Mouse (Mus musculus) MEL (cell line): ENCODE results near the gene Tmem269.

Experiments used
- CHD2 ChIP-seq: IDR thresholded peaks from 2 replicates; pipeline ENCODE4 v1.6.1; 2011; ENCODE audit warnings: low read length, improper control_type of control experiment
- E2F4 ChIP-seq: IDR thresholded peaks from 2 replicates; pipeline ENCODE4 v1.6.1; 2011; ENCODE audit warnings: low read depth, low read length, improper control_type of control experiment, borderline replicate concordance
- ETS1 ChIP-seq: IDR thresholded peaks from 2 replicates; pipeline ENCODE4 v1.6.1; 2012; ENCODE audit warnings: low read depth, mild to moderate bottlenecking, inconsistent platforms, low read length, improper control_type of control experiment, moderate library complexity
- POLR2A ChIP-seq, 2 experiments: IDR thresholded peaks; 2 replicates each; pipeline ENCODE4 v1.6.1; 2011 to 2012; ENCODE audit warnings: low read length in 2 of 2, mild to moderate bottlenecking in 2 of 2, control low read depth in 1 of 2, improper control_type of control experiment in 1 of 2, low read depth in 1 of 2, moderate library complexity in 1 of 2; ENCODE audit not compliant: control insufficient read depth in 1 of 2, insufficient read depth in 1 of 2, poor library complexity in 1 of 2
- USF1 ChIP-seq: IDR thresholded peaks from 2 replicates; pipeline ENCODE4 v1.6.1; 2014; ENCODE audit warnings: low read depth, mild to moderate bottlenecking, inconsistent platforms, low read length, improper control_type of control experiment, moderate library complexity

DNA sequence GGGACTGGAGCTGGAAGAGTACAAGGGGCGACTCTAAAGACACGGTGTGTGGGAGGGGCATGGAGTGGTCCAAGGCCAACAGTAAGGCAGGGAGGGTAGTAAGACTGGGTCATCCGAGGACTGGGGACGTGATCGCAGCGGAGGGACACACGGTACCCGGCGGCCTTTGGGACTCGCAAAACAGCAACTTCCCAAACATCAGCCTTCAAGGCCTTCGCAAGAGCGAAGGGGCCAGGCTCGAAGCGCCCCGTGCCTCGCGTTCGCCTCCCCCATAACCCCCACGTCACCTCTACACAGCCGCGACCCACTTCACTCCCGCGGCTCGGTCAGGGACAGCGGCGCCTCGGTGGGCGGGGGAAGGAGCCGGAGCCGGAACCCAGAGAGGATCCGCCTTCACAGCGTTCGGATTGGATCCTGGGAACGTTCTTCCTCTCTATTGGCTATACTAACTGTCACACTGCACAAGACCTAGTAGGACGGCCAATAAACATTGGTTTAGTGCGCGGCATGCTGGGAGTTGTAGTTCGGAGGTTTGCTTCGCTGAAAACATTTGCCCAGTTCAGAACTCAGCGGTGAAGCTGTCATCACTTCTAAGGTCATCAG is 44.1 kb downstream of the Tmem269 start, which contains the start of gene Zfp691:
- TF ChIP-seq USF1 (no peak), POLR2A (IDR thresholded peaks at IDR 0.05; ENCODE audit: control insufficient read depth in 1 of 2, insufficient read depth in 1 of 2, low read depth in 1 of 2, low read length in 2 of 2, poor library complexity in 1 of 2) (peak; percentile 67 to 68; a peak in 3 of 4 replicates), ETS1 (peak; percentile 9; the same call in 1 of the 2 replicates), CHD2 (peak; percentile 94), E2F4 (no peak)
